Mouse (Mus musculus): ENCODE data around the gene Ece2.

Gene Ece2

GRCm38 (mm10) chr16:20629731-20630634 is at the start of gene Ece2:
Gene Ece2, plus strand, starts transcription at chr16:20629828.
- in situ Hi-C loops (cut with MboI; ENCODE audit: low pct_unique_long_range_greater_than_20kb in 1 of 2, low sequenced_read_pairs in 2 of 2, unreplicated experiment in 1 of 2), result no loop called here

GRCm38 (mm10) chr16:20589366-20589938 is 40.2 kb upstream of the Ece2 start, which contains the start of gene Vwa5b2:
Gene Vwa5b2, plus strand, starts transcription at chr16:20589471.
- in situ Hi-C loops (cut with MboI; ENCODE audit: low pct_unique_long_range_greater_than_20kb in 1 of 2, low sequenced_read_pairs in 2 of 2, unreplicated experiment in 1 of 2), result no loop called here

GRCm38 (mm10) chr16:20589939-20590679 is 39.5 kb upstream of the Ece2 start:
- in situ Hi-C loops (cut with MboI; ENCODE audit: low pct_unique_long_range_greater_than_20kb in 1 of 2, low sequenced_read_pairs in 2 of 2, unreplicated experiment in 1 of 2), result no loop called here

- in situ Hi-C loops (cut with MboI; ENCODE audit: low pct_unique_long_range_greater_than_20kb in 1 of 2, low sequenced_read_pairs in 2 of 2, unreplicated experiment in 1 of 2), result no loop called here
Measured at GRCm38 (mm10) chr16:20590680-20591038, 39.0 kb upstream of the Ece2 start.

- in situ Hi-C loops (cut with MboI; ENCODE audit: low pct_unique_long_range_greater_than_20kb in 1 of 2, low sequenced_read_pairs in 2 of 2, unreplicated experiment in 1 of 2), result no loop called here
Measured at GRCm38 (mm10) chr16:20591076-20591705, 38.4 kb upstream of the Ece2 start.

GRCm38 (mm10) chr16:20595060-20595673 is 34.5 kb upstream of the Ece2 start:
- in situ Hi-C loops (cut with MboI; ENCODE audit: low pct_unique_long_range_greater_than_20kb in 1 of 2, low sequenced_read_pairs in 2 of 2, unreplicated experiment in 1 of 2), result no loop called here

GRCm38 (mm10) chr16:20595737-20596136 is 33.9 kb upstream of the Ece2 start:
- in situ Hi-C loops (cut with MboI; ENCODE audit: low pct_unique_long_range_greater_than_20kb in 1 of 2, low sequenced_read_pairs in 2 of 2, unreplicated experiment in 1 of 2), result no loop called here

- in situ Hi-C loops (cut with MboI; ENCODE audit: low pct_unique_long_range_greater_than_20kb in 1 of 2, low sequenced_read_pairs in 2 of 2, unreplicated experiment in 1 of 2), result no loop called here
Measured at GRCm38 (mm10) chr16:20596687-20597441, 32.8 kb upstream of the Ece2 start.

GRCm38 (mm10) chr16:20600511-20600910 is 29.1 kb upstream of the Ece2 start:
- in situ Hi-C loops (cut with MboI; ENCODE audit: low pct_unique_long_range_greater_than_20kb in 1 of 2, low sequenced_read_pairs in 2 of 2, unreplicated experiment in 1 of 2), result no loop called here

- in situ Hi-C loops (cut with MboI; ENCODE audit: low pct_unique_long_range_greater_than_20kb in 1 of 2, low sequenced_read_pairs in 2 of 2, unreplicated experiment in 1 of 2), result no loop called here
Measured at GRCm38 (mm10) chr16:20604705-20605104, 24.9 kb upstream of the Ece2 start.

GRCm38 (mm10) chr16:20610501-20611356 is 18.9 kb upstream of the Ece2 start:
- in situ Hi-C loops (cut with MboI; ENCODE audit: low pct_unique_long_range_greater_than_20kb in 1 of 2, low sequenced_read_pairs in 2 of 2, unreplicated experiment in 1 of 2), result no loop called here

GRCm38 (mm10) chr16:20611357-20612227 is 18.0 kb upstream of the Ece2 start, which contains the start of the genes Eef1akmt4, Gm49333 and Alg3:
Gene Eef1akmt4, plus strand, starts transcription at chr16:20611593.
Gene Gm49333, plus strand, starts transcription at chr16:20611610.
Gene Alg3, minus strand, starts transcription at chr16:20611735.
- in situ Hi-C loops (cut with MboI; ENCODE audit: low pct_unique_long_range_greater_than_20kb in 1 of 2, low sequenced_read_pairs in 2 of 2, unreplicated experiment in 1 of 2), result no loop called here

- in situ Hi-C loops (cut with MboI; ENCODE audit: low pct_unique_long_range_greater_than_20kb in 1 of 2, low sequenced_read_pairs in 2 of 2, unreplicated experiment in 1 of 2), result no loop called here
Measured at GRCm38 (mm10) chr16:20619541-20620398, 9.9 kb upstream of the Ece2 start.

- in situ Hi-C loops (cut with MboI; ENCODE audit: low pct_unique_long_range_greater_than_20kb in 1 of 2, low sequenced_read_pairs in 2 of 2, unreplicated experiment in 1 of 2), result no loop called here
Measured at GRCm38 (mm10) chr16:20620399-20620735, 9.3 kb upstream of the Ece2 start.

- in situ Hi-C loops (cut with MboI; ENCODE audit: low pct_unique_long_range_greater_than_20kb in 1 of 2, low sequenced_read_pairs in 2 of 2, unreplicated experiment in 1 of 2), result no loop called here
Measured at GRCm38 (mm10) chr16:20620751-20621190, 8.9 kb upstream of the Ece2 start.
